Mouse (Mus musculus): ENCODE data around the gene Mtg1. TPM values are rescaled to one million over a fixed set of nuclear protein-coding genes. Genes with fewer than 3 reads are reported as not detected.

The Mtg1 gene
- total and polyA plus RNA-seq, 3 experiments: 25.2 to 46.2 (median 27.3) TPM

DNA sequence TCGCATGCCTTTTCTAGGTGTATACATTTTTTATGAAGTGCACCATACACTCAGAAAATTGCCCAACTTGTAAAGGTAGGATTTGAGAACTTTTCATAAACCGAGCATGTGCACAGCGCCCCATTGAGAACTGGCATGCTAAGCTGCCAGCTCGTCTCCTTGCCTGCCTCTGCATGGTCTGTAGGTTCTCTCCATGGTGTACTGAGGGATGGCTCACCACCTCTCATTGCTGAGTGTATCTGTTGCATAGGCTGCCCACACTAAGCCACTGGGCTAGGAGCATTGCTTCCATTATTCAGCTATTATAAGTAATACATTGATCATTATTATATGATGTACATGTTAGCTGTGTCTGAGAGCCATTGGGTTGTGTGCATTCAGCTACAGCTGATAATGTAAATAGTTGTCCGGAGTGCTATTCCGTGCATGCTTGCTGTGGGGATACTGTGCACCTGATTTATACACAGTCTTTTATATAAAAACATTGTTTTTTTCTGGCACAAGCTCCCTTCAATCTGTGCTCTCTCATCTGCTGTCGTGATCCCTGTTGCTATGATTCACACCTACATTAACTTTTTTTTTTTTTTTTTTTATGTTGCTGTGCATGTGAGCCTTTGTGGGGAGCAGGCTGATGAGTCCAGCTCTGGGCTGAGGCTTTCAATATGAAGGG lies 50.5 kb downstream of the Mtg1 start:
- H3K4me1 ChIP-seq (ENCODE audit: control insufficient read depth, insufficient read depth, low read length): no peaks in the 10 kb centered on the region
- no peak for TF ChIP-seq EP300 (IDR thresholded peaks at IDR 0.05; ENCODE audit: insufficient read depth, low read depth, low read length)
- H3K79me2 ChIP-seq (replicated peaks; ENCODE audit: control insufficient read depth, insufficient read depth, low read length): no peaks in the 10 kb centered on the region
- DNase-seq: no peak
- no peak overlapping the region for H3K4me3 ChIP-seq
- 72% methylated on average over 7 of the region's 7 CpGs for WGBS
- H3K9ac ChIP-seq (ENCODE audit: low read depth, low read length): no peak overlapping the region
- no peaks in the 10 kb centered on the region for H3K36me3 ChIP-seq (ENCODE audit: control insufficient read depth, insufficient read depth, low read length)
- no peaks in the 10 kb centered on the region for H3K27me3 ChIP-seq (ENCODE audit: control insufficient read depth, insufficient read depth, low read length)
- intact Hi-C loops (cut with DNase I): no loop called here
- no peak overlapping the region for H3K27ac ChIP-seq

DNA sequence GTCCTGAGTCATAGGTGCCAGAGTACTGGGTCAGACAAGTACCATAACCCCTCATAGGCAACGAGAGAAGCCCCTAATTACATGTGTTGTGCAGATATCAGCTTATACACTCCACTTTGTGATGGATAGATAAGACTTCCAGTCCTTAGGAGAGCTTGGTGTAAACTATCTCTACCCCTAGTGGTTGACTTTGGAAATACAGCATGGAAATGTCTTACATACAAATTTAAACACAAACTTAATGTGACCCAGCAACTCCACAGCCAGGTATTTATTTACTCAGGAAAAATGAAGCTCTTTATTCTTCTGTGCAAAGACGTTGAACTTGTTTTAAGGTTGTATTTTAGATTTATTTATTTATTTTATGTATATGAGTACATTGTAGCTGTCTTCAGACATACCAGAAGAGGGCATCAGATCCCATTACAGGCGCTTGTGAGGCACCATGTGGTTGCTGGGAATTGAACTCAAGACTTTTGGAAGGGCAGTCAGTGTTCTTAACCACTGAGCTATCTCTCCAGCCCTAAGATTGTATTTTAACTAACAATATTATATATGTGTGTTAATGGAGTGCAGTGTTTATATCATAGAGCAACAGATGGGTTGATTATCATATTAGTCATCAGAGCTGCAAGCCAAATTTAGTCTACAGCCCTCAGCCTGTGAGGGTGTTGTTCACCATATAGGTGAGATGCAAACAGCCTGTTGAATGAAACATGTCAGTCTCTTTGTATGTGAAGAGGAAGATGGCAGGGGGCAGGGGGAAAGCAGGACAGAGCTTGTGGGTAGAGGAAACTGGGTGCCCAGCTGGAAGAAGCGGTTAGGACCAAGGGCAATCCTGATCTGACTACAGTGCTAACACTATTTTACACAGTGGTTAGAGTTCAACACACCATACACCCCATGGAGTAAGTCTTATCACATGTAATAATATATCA lies 51.3 kb downstream of the Mtg1 start:
- Histone ChIP-seq H3K79me2 (replicated peaks; ENCODE audit: control insufficient read depth, insufficient read depth, low read length) (no peaks in the 10 kb centered on the region), H3K4me1 (ENCODE audit: control insufficient read depth, insufficient read depth, low read length) (no peaks in the 10 kb centered on the region), H3K36me3 (ENCODE audit: control insufficient read depth, insufficient read depth, low read length) (no peaks in the 10 kb centered on the region), H3K27me3 (ENCODE audit: control insufficient read depth, insufficient read depth, low read length) (no peaks in the 10 kb centered on the region), H3K27ac (no peak overlapping the region), H3K4me3 (no peak overlapping the region), H3K9ac (ENCODE audit: low read depth, low read length) (no peak overlapping the region)
- DNase-seq: no peak
- 53% methylated on average over 4 of the region's 4 CpGs for WGBS
- TF ChIP-seq EP300 (IDR thresholded peaks at IDR 0.05; ENCODE audit: insufficient read depth, low read depth, low read length) (no peak), POLR2A (IDR thresholded peaks at IDR 0.05; ENCODE audit: insufficient read depth, low read depth, low read length) (no peak), CTCF (IDR thresholded peaks at IDR 0.05) (peak; percentile 64)
- intact Hi-C loops (cut with DNase I): no loop called here

DNA sequence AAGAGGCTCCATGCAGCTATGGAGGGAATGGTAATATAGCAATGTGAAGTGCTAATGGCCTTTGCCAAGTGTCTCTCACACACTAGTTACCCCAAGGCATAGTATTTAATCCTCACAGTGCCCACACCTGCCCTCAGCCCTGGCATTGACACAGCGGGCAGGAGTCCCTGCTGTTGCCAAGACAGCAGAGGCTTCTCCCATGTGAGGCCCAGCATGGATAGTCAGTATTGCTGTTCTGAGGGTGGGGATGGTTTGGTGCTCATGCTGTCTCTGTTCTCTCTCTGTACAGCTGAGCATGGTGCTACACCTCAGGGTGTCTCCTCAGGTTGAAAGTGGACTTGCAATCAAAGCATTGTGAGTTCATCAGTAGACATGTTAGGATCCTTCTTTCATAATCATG lies 53.1 kb downstream of the Mtg1 start:
- 92% methylated on average over 1 of the region's 1 CpGs for WGBS
- TF ChIP-seq POLR2A (IDR thresholded peaks at IDR 0.05; ENCODE audit: insufficient read depth, low read depth, low read length) (no peak), CTCF (IDR thresholded peaks at IDR 0.05) (no peak), EP300 (IDR thresholded peaks at IDR 0.05; ENCODE audit: insufficient read depth, low read depth, low read length) (no peak)
- no peaks in the 10 kb centered on the region for H3K36me3 ChIP-seq (ENCODE audit: control insufficient read depth, insufficient read depth, low read length)
- no peak for DNase-seq
- intact Hi-C loops (cut with DNase I): no loop called here
- no peak overlapping the region for H3K27ac ChIP-seq
- H3K9ac ChIP-seq (ENCODE audit: low read depth, low read length): no peak overlapping the region
- H3K4me1 ChIP-seq (ENCODE audit: control insufficient read depth, insufficient read depth, low read length): no peaks in the 10 kb centered on the region
- H3K4me3 ChIP-seq: no peak overlapping the region
- H3K27me3 ChIP-seq (ENCODE audit: control insufficient read depth, insufficient read depth, low read length): no peaks in the 10 kb centered on the region
- no peaks in the 10 kb centered on the region for H3K79me2 ChIP-seq (replicated peaks; ENCODE audit: control insufficient read depth, insufficient read depth, low read length)

DNA sequence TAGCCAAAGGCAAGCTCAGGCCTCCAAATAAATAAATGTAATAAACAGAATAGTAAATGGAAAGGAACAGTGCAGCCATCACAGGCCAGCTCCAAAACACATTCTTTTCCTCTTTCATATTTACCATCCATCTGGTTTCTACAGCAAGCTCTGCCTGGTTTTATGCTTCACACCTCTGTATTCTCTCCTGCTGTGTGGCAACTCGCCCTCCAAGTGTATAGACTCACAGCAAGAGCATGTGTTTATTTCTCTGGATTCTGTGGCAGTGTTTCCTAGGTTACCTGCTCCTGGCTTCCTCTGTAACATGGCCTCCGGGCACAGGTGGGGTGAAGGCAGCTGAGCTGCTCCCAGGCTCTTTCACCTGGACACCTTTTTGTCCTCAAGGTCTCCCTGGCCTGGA lies 55.1 kb downstream of the Mtg1 start:
- TF ChIP-seq EP300 (IDR thresholded peaks at IDR 0.05; ENCODE audit: insufficient read depth, low read depth, low read length) (no peak), POLR2A (IDR thresholded peaks at IDR 0.05; ENCODE audit: insufficient read depth, low read depth, low read length) (no peak), CTCF (IDR thresholded peaks at IDR 0.05) (no peak)

DNA sequence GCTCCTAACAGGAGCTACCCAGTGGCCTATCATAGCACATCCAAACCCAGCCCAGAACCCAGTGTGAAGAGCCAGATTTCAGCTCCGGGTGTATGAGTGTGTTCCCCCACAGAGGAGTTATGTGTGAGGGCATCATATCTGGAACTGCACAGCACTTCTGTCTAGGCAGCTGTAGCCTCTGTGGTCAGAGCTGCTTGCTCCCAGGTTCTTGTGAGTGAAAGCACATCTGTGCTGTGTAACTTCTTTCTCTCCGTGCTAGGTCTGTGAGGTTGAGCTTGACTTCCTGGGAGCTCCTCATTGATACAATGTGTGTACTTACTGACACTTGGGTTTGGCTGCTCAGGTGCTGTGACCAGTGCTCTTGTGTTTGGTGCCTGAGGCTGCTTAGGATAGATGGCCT lies 55.5 kb downstream of the Mtg1 start:
- DNase-seq: no peak
- Histone ChIP-seq H3K9ac (ENCODE audit: low read depth, low read length) (no peak overlapping the region), H3K27ac (no peak overlapping the region), H3K4me3 (no peak overlapping the region), H3K27me3 (ENCODE audit: control insufficient read depth, insufficient read depth, low read length) (no peaks in the 10 kb centered on the region), H3K79me2 (replicated peaks; ENCODE audit: control insufficient read depth, insufficient read depth, low read length) (no peaks in the 10 kb centered on the region), H3K36me3 (ENCODE audit: control insufficient read depth, insufficient read depth, low read length) (no peaks in the 10 kb centered on the region), H3K4me1 (ENCODE audit: control insufficient read depth, insufficient read depth, low read length) (no peaks in the 10 kb centered on the region)
- intact Hi-C loops (cut with DNase I): no loop called here
- TF ChIP-seq CTCF (IDR thresholded peaks at IDR 0.05) (no peak), POLR2A (IDR thresholded peaks at IDR 0.05; ENCODE audit: insufficient read depth, low read depth, low read length) (no peak), EP300 (IDR thresholded peaks at IDR 0.05; ENCODE audit: insufficient read depth, low read depth, low read length) (no peak)
- 79% methylated on average over 2 of the region's 2 CpGs for WGBS

More for the DNA sequence above, 55.1 kb downstream of the Mtg1 start:
- Histone ChIP-seq H3K4me3 (no peak overlapping the region), H3K4me1 (ENCODE audit: control insufficient read depth, insufficient read depth, low read length) (no peaks in the 10 kb centered on the region), H3K79me2 (replicated peaks; ENCODE audit: control insufficient read depth, insufficient read depth, low read length) (no peaks in the 10 kb centered on the region), H3K9ac (ENCODE audit: low read depth, low read length) (no peak overlapping the region), H3K27ac (no peak overlapping the region), H3K36me3 (ENCODE audit: control insufficient read depth, insufficient read depth, low read length) (no peaks in the 10 kb centered on the region), H3K27me3 (ENCODE audit: control insufficient read depth, insufficient read depth, low read length) (no peaks in the 10 kb centered on the region)
- DNase-seq: no peak
- intact Hi-C loops (cut with DNase I): no loop called here
- 56% methylated on average over 2 of the region's 2 CpGs for WGBS

DNA sequence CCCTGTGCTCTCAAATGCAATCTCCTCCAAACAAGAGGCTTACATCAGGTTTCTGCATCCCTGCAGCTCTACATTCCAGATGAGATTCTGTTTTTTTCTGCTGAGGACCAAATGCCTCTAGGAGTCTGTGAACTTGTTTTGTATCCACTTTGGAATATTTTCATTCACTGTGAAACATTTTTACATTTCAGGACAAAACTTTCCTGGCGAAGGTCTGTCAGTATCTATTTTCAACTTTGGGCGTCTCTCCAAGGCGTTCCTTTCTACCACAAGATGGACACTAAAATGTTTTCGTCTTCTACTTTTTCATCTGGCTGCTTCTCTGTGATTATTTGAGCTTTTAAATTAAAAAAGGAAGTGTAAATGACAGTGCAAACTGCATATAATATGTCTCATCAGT lies 56.7 kb downstream of the Mtg1 start:
- intact Hi-C loops (cut with DNase I): no loop called here
- no peaks in the 10 kb centered on the region for H3K4me1 ChIP-seq (ENCODE audit: control insufficient read depth, insufficient read depth, low read length)

More for the DNA sequence above, 56.7 kb downstream of the Mtg1 start:
- H3K27me3 ChIP-seq (ENCODE audit: control insufficient read depth, insufficient read depth, low read length): no peaks in the 10 kb centered on the region
- H3K4me3 ChIP-seq: no peak overlapping the region
- no peak overlapping the region for H3K27ac ChIP-seq
- no peak for DNase-seq
- no peak for TF ChIP-seq EP300 (IDR thresholded peaks at IDR 0.05; ENCODE audit: insufficient read depth, low read depth, low read length)
- TF ChIP-seq CTCF (IDR thresholded peaks at IDR 0.05): no peak
- no peak for TF ChIP-seq POLR2A (IDR thresholded peaks at IDR 0.05; ENCODE audit: insufficient read depth, low read depth, low read length)
- no peaks in the 10 kb centered on the region for H3K79me2 ChIP-seq (replicated peaks; ENCODE audit: control insufficient read depth, insufficient read depth, low read length)
- no peak overlapping the region for H3K9ac ChIP-seq (ENCODE audit: low read depth, low read length)
- WGBS: 72% methylated on average over 4 of the region's 4 CpGs
- no peaks in the 10 kb centered on the region for H3K36me3 ChIP-seq (ENCODE audit: control insufficient read depth, insufficient read depth, low read length)

Data from heart, adult 2 months (tissue).